Mouse (Mus musculus): ENCODE data around the gene Trim37.

DNA sequence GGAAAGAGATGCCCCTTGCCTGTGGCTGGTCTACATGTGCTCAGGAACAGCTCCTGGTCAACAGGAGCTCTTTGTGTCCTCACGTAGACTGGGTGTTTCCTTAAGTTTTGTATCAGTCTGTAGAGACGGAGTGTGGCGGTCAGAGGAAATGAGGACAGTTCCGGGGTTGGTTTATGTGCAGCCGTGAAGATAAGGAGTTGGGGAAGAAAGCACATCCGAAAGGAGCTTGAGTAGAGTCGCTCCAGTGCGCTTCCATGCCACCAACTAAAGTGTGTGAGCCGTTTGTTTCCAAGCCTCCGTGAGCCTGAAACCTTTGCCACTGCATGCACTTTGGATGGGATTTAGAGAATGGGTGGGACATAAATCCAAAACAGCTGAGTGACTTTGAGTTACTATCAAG is 132.9 kb downstream of the Trim37 start:
- TF ChIP-seq ZNF384 (IDR thresholded peaks at IDR 0.05; ENCODE audit: low read depth, low read length) (no peak), CHD2 (IDR thresholded peaks at IDR 0.05; ENCODE audit: low read depth, low read length) (no peak), HCFC1 (IDR thresholded peaks at IDR 0.05; ENCODE audit: borderline replicate concordance, insufficient read depth, low read length) (no peak), MAFK (IDR thresholded peaks at IDR 0.05; ENCODE audit: insufficient read depth, low read depth, low read length) (no peak), ZC3H11A (IDR thresholded peaks at IDR 0.05; ENCODE audit: borderline replicate concordance, low read depth, low read length) (no peak)

All from ES-E14 (cell line).